Mouse (Mus musculus): ENCODE results near the gene Cacybp. TPM values are rescaled to one million over a fixed set of nuclear protein-coding genes. Genes with fewer than 3 reads are reported as not detected.

The Cacybp gene
- polyA plus RNA-seq, 1 experiment from 2014 or later = 87.0 TPM

DNA sequence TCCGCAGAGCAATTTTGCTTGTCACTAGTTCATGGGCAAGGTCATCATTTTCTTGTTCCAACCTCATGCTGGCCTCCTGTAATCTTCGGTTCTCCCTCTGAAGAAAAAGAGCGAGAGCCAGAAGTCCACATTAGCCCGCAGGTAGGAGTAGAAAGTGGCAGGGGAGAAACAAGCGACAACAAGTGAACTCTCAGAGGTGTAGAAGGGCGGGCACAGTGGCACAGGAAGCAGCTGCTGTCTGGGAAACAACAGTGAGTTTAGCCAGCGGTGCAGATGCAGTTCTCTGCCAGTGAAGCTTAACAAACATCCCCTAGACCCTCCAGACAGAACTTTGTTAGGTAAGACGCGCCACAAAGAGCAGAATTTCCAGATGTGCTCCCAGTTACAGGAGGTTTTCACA lies 34.8 kb upstream of the Cacybp start:
- Histone ChIP-seq H3K9me3 (replicated peaks; ENCODE audit: control insufficient read depth, low read length) (no peaks in the 10 kb centered on the region), H3K36me3 (ENCODE audit: control insufficient read depth, insufficient read depth) (no peaks in the 10 kb centered on the region), H3K27ac (ENCODE audit: low read length) (no peak overlapping the region), H3K4me2 (ENCODE audit: low read depth, low read length) (no peak overlapping the region), H3K4me3 (ENCODE audit: low read depth, low read length) (no peak overlapping the region), H3K9ac (ENCODE audit: low read depth, low read length) (no peak overlapping the region), H3K27me3 (ENCODE audit: control insufficient read depth, insufficient read depth, low read depth, low read length) (no peaks in the 10 kb centered on the region), H3K4me1 (ENCODE audit: control insufficient read depth, low read depth, low read length) (no peaks in the 10 kb centered on the region)
- WGBS (ENCODE audit: insufficient replicate concordance) = 68% methylated on average over 9 of the region's 9 CpGs
- ATAC-seq (ENCODE audit: low read depth) = no peak

- no peak overlapping the region for H3K4me2 ChIP-seq (ENCODE audit: low read depth, low read length)
- no peak overlapping the region for H3K9ac ChIP-seq (ENCODE audit: low read depth, low read length)
- H3K4me1 ChIP-seq (ENCODE audit: control insufficient read depth, low read depth, low read length) = no peaks in the 10 kb centered on the region
- no peak overlapping the region for H3K27ac ChIP-seq (ENCODE audit: low read length)
- no peak overlapping the region for H3K4me3 ChIP-seq (ENCODE audit: low read depth, low read length)
- no peak for ATAC-seq (ENCODE audit: low read depth)
- no peaks in the 10 kb centered on the region for H3K9me3 ChIP-seq (replicated peaks; ENCODE audit: control insufficient read depth, low read length)
- no peaks in the 10 kb centered on the region for H3K27me3 ChIP-seq (ENCODE audit: control insufficient read depth, insufficient read depth, low read depth, low read length)
- H3K36me3 ChIP-seq (ENCODE audit: control insufficient read depth, insufficient read depth) = no peaks in the 10 kb centered on the region
- 51% methylated on average over 4 of the region's 4 CpGs for WGBS (ENCODE audit: insufficient replicate concordance)
Observed at GRCm38 (mm10) chr1:160246844-160247243, 34.2 kb upstream of the Cacybp start.

DNA sequence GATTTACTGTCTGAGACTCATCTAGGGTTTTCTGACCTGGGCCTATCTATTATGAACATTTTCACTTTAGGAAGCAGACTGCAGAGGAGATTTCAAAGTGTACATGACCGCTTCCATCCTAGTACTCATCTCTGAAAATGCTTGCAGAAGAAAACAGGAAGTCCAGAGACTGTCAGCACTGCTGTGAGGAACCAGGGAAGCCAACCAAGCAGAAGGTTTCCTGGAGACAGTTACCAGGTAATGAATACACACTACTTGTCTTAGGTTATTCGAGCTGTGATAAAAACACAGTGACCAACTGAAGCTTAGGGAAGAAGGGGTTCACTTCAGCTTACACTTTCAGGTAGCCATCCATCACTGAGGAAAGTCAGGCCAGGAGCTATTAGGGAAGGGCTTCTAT lies 33.3 kb upstream of the Cacybp start:
- WGBS (ENCODE audit: insufficient replicate concordance) = 28% methylated on average over 2 of the region's 2 CpGs
- ATAC-seq (ENCODE audit: low read depth) = no peak
- Histone ChIP-seq H3K9me3 (replicated peaks; ENCODE audit: control insufficient read depth, low read length) (no peaks in the 10 kb centered on the region), H3K4me3 (ENCODE audit: low read depth, low read length) (no peak overlapping the region), H3K27ac (ENCODE audit: low read length) (no peak overlapping the region), H3K4me1 (ENCODE audit: control insufficient read depth, low read depth, low read length) (no peaks in the 10 kb centered on the region), H3K4me2 (ENCODE audit: low read depth, low read length) (no peak overlapping the region), H3K36me3 (ENCODE audit: control insufficient read depth, insufficient read depth) (no peaks in the 10 kb centered on the region), H3K9ac (ENCODE audit: low read depth, low read length) (no peak overlapping the region), H3K27me3 (ENCODE audit: control insufficient read depth, insufficient read depth, low read depth, low read length) (no peaks in the 10 kb centered on the region)

DNA sequence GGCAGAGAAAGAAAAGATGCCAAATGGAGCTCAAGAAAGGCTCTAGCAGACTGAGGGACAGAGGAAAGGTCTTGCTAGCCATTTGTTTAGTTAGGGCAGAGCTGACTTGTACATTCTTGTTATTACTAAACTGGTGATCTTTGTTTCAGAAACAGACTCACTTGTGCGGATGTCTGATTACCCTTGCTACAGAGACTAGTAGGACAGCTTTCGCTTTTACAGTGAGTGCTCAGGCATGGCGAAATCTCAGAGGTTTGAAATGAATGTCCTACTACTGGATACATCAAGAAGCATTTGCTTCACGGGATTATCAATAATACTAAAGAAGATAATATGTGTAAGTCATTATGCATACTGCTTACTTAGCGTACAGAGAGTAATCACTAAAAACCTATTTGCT lies 32.0 kb upstream of the Cacybp start:
- H3K4me2 ChIP-seq (ENCODE audit: low read depth, low read length) = no peak overlapping the region
- H3K4me1 ChIP-seq (ENCODE audit: control insufficient read depth, low read depth, low read length) = no peaks in the 10 kb centered on the region
- WGBS (ENCODE audit: insufficient replicate concordance) = 77% methylated on average over 5 of the region's 5 CpGs
- no peak overlapping the region for H3K4me3 ChIP-seq (ENCODE audit: low read depth, low read length)
- no peak for ATAC-seq (ENCODE audit: low read depth)
- H3K9me3 ChIP-seq (replicated peaks; ENCODE audit: control insufficient read depth, low read length) = no peaks in the 10 kb centered on the region
- H3K36me3 ChIP-seq (ENCODE audit: control insufficient read depth, insufficient read depth) = no peaks in the 10 kb centered on the region
- no peak overlapping the region for H3K9ac ChIP-seq (ENCODE audit: low read depth, low read length)
- H3K27me3 ChIP-seq (ENCODE audit: control insufficient read depth, insufficient read depth, low read depth, low read length) = no peaks in the 10 kb centered on the region
- no peak overlapping the region for H3K27ac ChIP-seq (ENCODE audit: low read length)

DNA sequence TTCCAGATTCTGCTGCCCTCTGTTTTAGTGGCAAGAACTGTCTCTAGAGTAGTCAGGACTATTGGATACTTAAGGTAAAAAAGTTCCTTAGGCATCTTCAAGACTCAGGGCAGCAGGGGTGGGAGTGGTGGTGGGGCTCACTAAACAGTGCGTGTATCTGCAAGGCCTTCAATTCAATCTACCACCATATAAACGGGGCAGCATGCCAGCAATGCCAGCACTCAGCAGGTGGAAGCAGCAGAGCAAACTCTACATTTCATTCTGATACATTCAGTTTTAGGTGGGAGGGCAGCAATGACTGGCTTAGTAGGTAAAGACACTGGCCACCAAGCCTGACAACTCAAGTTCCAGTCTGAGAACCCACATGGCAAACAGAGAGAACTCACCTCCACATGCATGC lies 27.4 kb upstream of the Cacybp start:
- Histone ChIP-seq H3K27me3 (ENCODE audit: control insufficient read depth, insufficient read depth, low read depth, low read length) (no peaks in the 10 kb centered on the region), H3K4me3 (ENCODE audit: low read depth, low read length) (no peak overlapping the region), H3K9ac (ENCODE audit: low read depth, low read length) (no peak overlapping the region), H3K36me3 (ENCODE audit: control insufficient read depth, insufficient read depth) (no peaks in the 10 kb centered on the region), H3K4me1 (ENCODE audit: control insufficient read depth, low read depth, low read length) (no peaks in the 10 kb centered on the region), H3K27ac (ENCODE audit: low read length) (no peak overlapping the region), H3K4me2 (ENCODE audit: low read depth, low read length) (no peak overlapping the region), H3K9me3 (replicated peaks; ENCODE audit: control insufficient read depth, low read length) (no peaks in the 10 kb centered on the region)
- 87% methylated on average over 2 of the region's 2 CpGs for WGBS (ENCODE audit: insufficient replicate concordance)
- no peak for ATAC-seq (ENCODE audit: low read depth)

DNA sequence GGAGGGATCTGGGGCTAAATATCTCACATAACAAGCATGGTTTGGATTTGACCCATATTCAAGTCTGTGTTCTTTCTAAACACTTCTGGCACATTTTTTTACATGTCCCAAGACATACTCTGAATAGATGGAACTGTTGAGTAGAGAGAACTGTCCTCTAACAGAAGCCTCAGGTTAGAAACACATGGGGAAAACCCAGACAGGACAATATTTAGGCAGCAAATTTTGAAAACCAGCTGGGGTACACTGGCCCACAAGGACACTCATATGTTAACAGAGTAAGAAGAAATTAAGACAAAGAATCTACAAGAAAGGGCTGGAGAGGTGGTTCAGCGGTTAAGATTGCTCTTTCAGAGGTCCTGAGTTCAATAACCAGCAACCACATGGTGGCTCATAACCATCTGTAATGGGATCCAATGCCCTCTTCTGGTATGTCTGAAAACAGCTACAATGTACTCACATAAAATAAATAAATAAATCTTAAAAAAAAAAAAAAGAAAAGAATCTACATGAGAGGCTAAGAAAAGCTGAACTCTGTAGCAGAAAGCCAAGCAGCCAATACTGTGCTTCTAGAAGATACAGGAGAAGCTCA lies 26.3 kb upstream of the Cacybp start:
- H3K27me3 ChIP-seq (ENCODE audit: control insufficient read depth, insufficient read depth, low read depth, low read length) = no peaks in the 10 kb centered on the region
- WGBS (ENCODE audit: insufficient replicate concordance) = 89% methylated on average over 1 of the region's 1 CpGs
- no peak overlapping the region for H3K9ac ChIP-seq (ENCODE audit: low read depth, low read length)
- no peaks in the 10 kb centered on the region for H3K36me3 ChIP-seq (ENCODE audit: control insufficient read depth, insufficient read depth)
- H3K4me1 ChIP-seq (ENCODE audit: control insufficient read depth, low read depth, low read length) = no peaks in the 10 kb centered on the region
- H3K4me2 ChIP-seq (ENCODE audit: low read depth, low read length) = no peak overlapping the region
- ATAC-seq (ENCODE audit: low read depth) = no peak
- H3K27ac ChIP-seq (ENCODE audit: low read length) = no peak overlapping the region
- H3K9me3 ChIP-seq (replicated peaks; ENCODE audit: control insufficient read depth, low read length) = no peaks in the 10 kb centered on the region
- H3K4me3 ChIP-seq (ENCODE audit: low read depth, low read length) = no peak overlapping the region

- Histone ChIP-seq H3K4me1 (ENCODE audit: control insufficient read depth, low read depth, low read length) (no peaks in the 10 kb centered on the region), H3K36me3 (ENCODE audit: control insufficient read depth, insufficient read depth) (no peaks in the 10 kb centered on the region), H3K9me3 (replicated peaks; ENCODE audit: control insufficient read depth, low read length) (no peaks in the 10 kb centered on the region), H3K27me3 (ENCODE audit: control insufficient read depth, insufficient read depth, low read depth, low read length) (no peaks in the 10 kb centered on the region), H3K27ac (ENCODE audit: low read length) (no peak overlapping the region), H3K4me3 (ENCODE audit: low read depth, low read length) (no peak overlapping the region), H3K4me2 (ENCODE audit: low read depth, low read length) (no peak overlapping the region), H3K9ac (ENCODE audit: low read depth, low read length) (no peak overlapping the region)
- ATAC-seq (ENCODE audit: low read depth) = no peak
- WGBS (ENCODE audit: insufficient replicate concordance) = 90% methylated on average over 2 of the region's 2 CpGs
Observed at GRCm38 (mm10) chr1:160237981-160238380, 25.3 kb upstream of the Cacybp start.

GRCm38 (mm10) chr1:160233921-160234320 lies 21.2 kb upstream of the Cacybp start:
- Histone ChIP-seq H3K27ac (ENCODE audit: low read length) (no peak overlapping the region), H3K9ac (ENCODE audit: low read depth, low read length) (no peak overlapping the region), H3K4me2 (ENCODE audit: low read depth, low read length) (no peak overlapping the region), H3K4me3 (ENCODE audit: low read depth, low read length) (no peak overlapping the region), H3K9me3 (replicated peaks; ENCODE audit: control insufficient read depth, low read length) (no peaks in the 10 kb centered on the region), H3K4me1 (ENCODE audit: control insufficient read depth, low read depth, low read length) (no peaks in the 10 kb centered on the region), H3K36me3 (ENCODE audit: control insufficient read depth, insufficient read depth) (no peaks in the 10 kb centered on the region), H3K27me3 (ENCODE audit: control insufficient read depth, insufficient read depth, low read depth, low read length) (no peaks in the 10 kb centered on the region)
- ATAC-seq (ENCODE audit: low read depth) = 0 out of 2 replicates have a peak, but pooled peaks have one; percentile 19

- Histone ChIP-seq H3K9me3 (replicated peaks; ENCODE audit: control insufficient read depth, low read length) (no peaks in the 10 kb centered on the region), H3K36me3 (ENCODE audit: control insufficient read depth, insufficient read depth) (no peaks in the 10 kb centered on the region), H3K9ac (ENCODE audit: low read depth, low read length) (no peak overlapping the region), H3K4me3 (ENCODE audit: low read depth, low read length) (no peak overlapping the region), H3K4me1 (ENCODE audit: control insufficient read depth, low read depth, low read length) (peaks cover 3% of the 10 kb centered on the region; the same call in 1 of the 2 replicates), H3K27ac (ENCODE audit: low read length) (no peak overlapping the region), H3K27me3 (ENCODE audit: control insufficient read depth, insufficient read depth, low read depth, low read length) (no peaks in the 10 kb centered on the region), H3K4me2 (ENCODE audit: low read depth, low read length) (no peak overlapping the region)
- 90% methylated on average over 3 of the region's 3 CpGs for WGBS (ENCODE audit: insufficient replicate concordance)
- ATAC-seq (ENCODE audit: low read depth) = no peak
Observed at GRCm38 (mm10) chr1:160232113-160232512, 19.4 kb upstream of the Cacybp start.
